Mouse (Mus musculus) forebrain, embryonic 12.5 days (tissue): ENCODE results near the gene Gria1. TPM values are rescaled to one million over a fixed set of nuclear protein-coding genes. Genes with fewer than 3 reads are reported as not detected.
A peak's percentile ranks its signal among the peaks of the same experiment; 100 is the strongest.

Experiments used
- ATAC-seq: fragments of 200-750 bp; cut with Nextera tagmentation; 2 replicates; pipeline ENCODE4 v1.8.0; 2017; ENCODE audit warnings: moderate TSS enrichment; ENCODE audit not compliant: low FRiP score
- H3K27ac ChIP-seq: fragments of 300-500 bp; sonication (generic); 2 replicates; pipeline ENCODE4 v1.5.1; 2016; ENCODE audit warnings: mild to moderate bottlenecking
- H3K27me3 ChIP-seq: fragments of 300-500 bp; sonication (generic); 2 replicates; pipeline ENCODE4 v1.6.1; 2016; ENCODE audit warnings: mild to moderate bottlenecking
- H3K36me3 ChIP-seq: fragments of 300-500 bp; sonication (generic); replicated peaks from 2 replicates; pipeline ENCODE4 v1.6.1; 2016; ENCODE audit warnings: mild to moderate bottlenecking
- H3K4me1 ChIP-seq: fragments of 300-500 bp; sonication (generic); 2 replicates; pipeline ENCODE4 v1.6.1; 2016
- H3K4me2 ChIP-seq: fragments of 300-500 bp; sonication (generic); 2 replicates; pipeline ENCODE4 v1.6.1; 2016; ENCODE audit warnings: mild to moderate bottlenecking, moderate library complexity
- H3K4me3 ChIP-seq: fragments of 300-500 bp; sonication (generic); replicated peaks from 2 replicates; pipeline ENCODE4 v1.5.1; 2016; ENCODE audit warnings: mild to moderate bottlenecking
- H3K9ac ChIP-seq: fragments of 300-500 bp; sonication (generic); 2 replicates; pipeline ENCODE4 v1.6.1; 2016; ENCODE audit warnings: mild to moderate bottlenecking
- H3K9me3 ChIP-seq: fragments of 300-500 bp; sonication (generic); 2 replicates; pipeline ENCODE4 v1.6.1; 2016
- WGBS: fragments of 180-500 bp; shearing (Covaris S2); methylation state at CpG from one replicate; pipeline ENCODE4 v1.1.7; 2016; 5-methylcytosine and 5-hydroxymethylcytosine counted together
- polyA plus RNA-seq: library from polyadenylated mRNA; unstranded; fragments of >200 nt; fragmentation: Nextera tagmentation; extraction: Ambion mirVana; gene quantifications from 2 replicates; pipeline ENCODE4 v1.2.1, GENCODE M21; 2016

The Gria1 gene
- polyA plus RNA-seq, 1 experiment from 2014 or later: 9.6 TPM

- H3K4me1 ChIP-seq: peaks cover 19% of the 10 kb centered on the region
- H3K4me3 ChIP-seq: peak overlapping the region; percentile 36
- H3K27me3 ChIP-seq: peaks cover 29% of the 10 kb centered on the region
- H3K36me3 ChIP-seq: no peaks in the 10 kb centered on the region
- H3K9me3 ChIP-seq: no peaks in the 10 kb centered on the region
- H3K4me2 ChIP-seq: peak overlapping the region; percentile 49
- no peak for ATAC-seq
- H3K9ac ChIP-seq: no peak overlapping the region
- 76% methylated on average over 9 of the region's 9 CpGs for WGBS
- no peak overlapping the region for H3K27ac ChIP-seq
Measured at GRCm38 (mm10) chr11:57013464-57014190, 2.4 kb downstream of the Gria1 start.

- no peak overlapping the region for H3K27ac ChIP-seq
- no peak overlapping the region for H3K4me3 ChIP-seq
- no peak overlapping the region for H3K9ac ChIP-seq
- peaks cover 29% of the 10 kb centered on the region for H3K27me3 ChIP-seq
- H3K9me3 ChIP-seq: no peaks in the 10 kb centered on the region
- no peak overlapping the region for H3K4me2 ChIP-seq
- H3K4me1 ChIP-seq: peaks cover 19% of the 10 kb centered on the region
- ATAC-seq: no peak
- 76% methylated on average over 6 of the region's 6 CpGs for WGBS
- no peaks in the 10 kb centered on the region for H3K36me3 ChIP-seq
Measured at GRCm38 (mm10) chr11:57014396-57014795, 3.2 kb downstream of the Gria1 start.

- H3K4me2 ChIP-seq: no peak overlapping the region
- no peaks in the 10 kb centered on the region for H3K9me3 ChIP-seq
- WGBS: 75% methylated on average over 4 of the region's 4 CpGs
Measured at GRCm38 (mm10) chr11:57018536-57018935, 7.3 kb downstream of the Gria1 start.

DNA sequence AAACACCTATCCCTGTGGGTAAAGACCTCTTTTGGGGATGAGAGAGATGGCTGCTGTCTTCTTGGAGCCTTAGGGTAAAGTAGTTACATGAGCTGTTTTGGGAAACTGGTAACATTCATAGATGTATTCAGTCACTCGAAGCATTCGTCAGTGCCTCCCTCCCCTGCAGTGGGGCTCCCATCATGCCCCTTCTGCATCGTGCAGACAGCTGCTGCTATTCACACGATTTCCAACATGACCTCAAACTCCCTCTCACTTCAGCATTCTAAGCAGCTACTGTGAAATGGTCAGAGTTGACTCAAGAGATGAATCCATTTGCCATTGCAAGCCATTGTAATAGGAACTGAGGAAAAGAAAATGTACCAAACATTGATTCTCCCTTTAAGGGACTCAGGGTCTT lies 11.2 kb downstream of the Gria1 start:
- 68% methylated on average over 4 of the region's 4 CpGs for WGBS
- Histone ChIP-seq H3K4me3 (no peak overlapping the region), H3K9me3 (no peaks in the 10 kb centered on the region), H3K36me3 (no peaks in the 10 kb centered on the region), H3K4me1 (no peaks in the 10 kb centered on the region), H3K27ac (no peak overlapping the region), H3K27me3 (peaks cover 6% of the 10 kb centered on the region), H3K4me2 (no peak overlapping the region), H3K9ac (no peak overlapping the region)
- ATAC-seq: no peak

More at GRCm38 (mm10) chr11:57018536-57018935, 7.3 kb downstream of the Gria1 start:
- H3K9ac ChIP-seq: no peak overlapping the region
- H3K4me1 ChIP-seq: 0 out of 2 replicates have a peak, but pooled peaks cover under 1% of the 10 kb centered on the region
- no peaks in the 10 kb centered on the region for H3K36me3 ChIP-seq
- no peak for ATAC-seq
- H3K27ac ChIP-seq: no peak overlapping the region
- peaks cover 7% of the 10 kb centered on the region; the same call in 1 of the 2 replicates for H3K27me3 ChIP-seq
- H3K4me3 ChIP-seq: no peak overlapping the region

DNA sequence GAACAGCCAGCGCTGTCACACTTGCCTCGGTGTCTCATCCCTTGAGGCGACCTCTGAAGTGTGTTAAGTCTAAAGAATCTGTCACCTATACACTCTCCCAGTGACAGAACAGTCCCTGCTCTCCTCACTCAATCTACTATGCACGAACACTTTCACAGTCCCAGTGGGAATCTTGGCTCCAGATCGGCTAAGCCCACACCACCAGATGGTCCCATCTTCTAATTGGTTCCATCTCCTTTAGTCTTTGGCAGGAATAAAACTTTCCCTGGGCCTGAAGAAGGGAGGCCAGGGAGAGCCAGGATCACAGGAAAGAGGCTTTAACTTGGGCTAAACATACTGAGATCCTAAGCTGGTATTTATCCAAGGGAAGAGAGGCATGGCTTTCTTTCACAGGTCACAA lies 19.3 kb downstream of the Gria1 start:
- WGBS: 75% methylated on average over 5 of the region's 5 CpGs
- no peak for ATAC-seq

GRCm38 (mm10) chr11:57038807-57039206 lies 27.6 kb downstream of the Gria1 start:
- H3K4me2 ChIP-seq: no peak overlapping the region
- no peak overlapping the region for H3K9ac ChIP-seq
- H3K9me3 ChIP-seq: no peaks in the 10 kb centered on the region
- H3K27ac ChIP-seq: no peak overlapping the region
- WGBS: 59% methylated on average over 7 of the region's 7 CpGs
- no peak for ATAC-seq
- H3K4me3 ChIP-seq: no peak overlapping the region
- H3K27me3 ChIP-seq: no peaks in the 10 kb centered on the region
- H3K36me3 ChIP-seq: no peaks in the 10 kb centered on the region
- H3K4me1 ChIP-seq: no peaks in the 10 kb centered on the region

More for the DNA sequence above, 19.3 kb downstream of the Gria1 start:
- H3K9ac ChIP-seq: no peak overlapping the region
- no peak overlapping the region for H3K4me3 ChIP-seq
- H3K27me3 ChIP-seq: peaks cover 6% of the 10 kb centered on the region; the same call in 1 of the 2 replicates
- no peaks in the 10 kb centered on the region for H3K36me3 ChIP-seq
- H3K27ac ChIP-seq: no peak overlapping the region
- no peaks in the 10 kb centered on the region for H3K9me3 ChIP-seq
- H3K4me2 ChIP-seq: no peak overlapping the region
- H3K4me1 ChIP-seq: no peaks in the 10 kb centered on the region

DNA sequence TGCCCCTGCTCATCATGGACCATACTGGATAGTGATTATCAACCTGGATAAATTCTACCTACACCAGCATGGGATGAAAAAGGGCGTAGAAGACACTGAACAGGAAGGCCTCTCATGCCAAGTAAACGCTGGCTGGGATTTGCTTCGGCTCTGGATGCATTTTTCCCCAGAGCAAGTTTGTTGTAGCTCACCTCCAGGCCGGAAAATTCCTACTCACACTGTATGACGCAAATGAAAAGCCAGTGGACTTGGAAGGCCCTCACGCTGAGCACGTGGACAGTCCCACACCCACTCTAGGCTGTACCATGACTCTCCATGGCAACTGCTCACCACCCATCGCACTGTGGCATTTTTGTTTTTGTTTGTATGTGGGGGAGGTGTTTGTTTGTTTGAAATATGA lies 28.1 kb downstream of the Gria1 start:
- ATAC-seq: no peak
- Histone ChIP-seq H3K4me1 (no peaks in the 10 kb centered on the region), H3K27me3 (no peaks in the 10 kb centered on the region), H3K4me2 (no peak overlapping the region), H3K27ac (no peak overlapping the region), H3K4me3 (no peak overlapping the region), H3K9me3 (no peaks in the 10 kb centered on the region), H3K9ac (no peak overlapping the region), H3K36me3 (no peaks in the 10 kb centered on the region)
- WGBS: 89% methylated on average over 8 of the region's 8 CpGs

GRCm38 (mm10) chr11:57042057-57042456 lies 30.9 kb downstream of the Gria1 start:
- no peak for ATAC-seq
- Histone ChIP-seq H3K27me3 (no peaks in the 10 kb centered on the region), H3K4me2 (no peak overlapping the region), H3K27ac (no peak overlapping the region), H3K9ac (no peak overlapping the region), H3K36me3 (no peaks in the 10 kb centered on the region), H3K9me3 (no peaks in the 10 kb centered on the region), H3K4me1 (no peaks in the 10 kb centered on the region; the same call in 1 of the 2 replicates), H3K4me3 (no peak overlapping the region)
- WGBS: 89% methylated on average over 3 of the region's 3 CpGs

DNA sequence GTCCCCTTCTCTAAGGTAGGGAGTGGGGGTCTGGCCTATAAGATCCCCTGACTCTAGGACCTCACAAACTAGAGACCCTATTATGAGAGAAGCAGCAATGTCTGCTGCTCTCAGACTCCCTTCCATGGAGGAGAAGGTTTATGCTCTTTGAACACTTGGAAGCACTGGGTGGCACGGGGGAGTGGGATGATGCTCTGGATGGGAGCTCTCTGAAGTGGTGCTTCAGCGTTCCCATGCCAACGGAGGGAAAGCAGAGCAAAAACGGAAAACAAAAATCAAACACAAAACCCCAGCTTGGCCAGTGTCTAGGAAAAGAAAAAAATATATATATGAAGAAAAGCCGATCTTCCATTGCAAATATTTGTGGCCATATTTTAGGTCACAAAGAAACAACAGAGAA lies 33.0 kb downstream of the Gria1 start:
- H3K27ac ChIP-seq: no peak overlapping the region
- no peaks in the 10 kb centered on the region for H3K9me3 ChIP-seq
- no peaks in the 10 kb centered on the region for H3K27me3 ChIP-seq
- no peaks in the 10 kb centered on the region for H3K36me3 ChIP-seq
- ATAC-seq: no peak
- no peaks in the 10 kb centered on the region; the same call in 1 of the 2 replicates for H3K4me1 ChIP-seq
- no peak overlapping the region for H3K4me3 ChIP-seq
- H3K9ac ChIP-seq: no peak overlapping the region
- H3K4me2 ChIP-seq: no peak overlapping the region
- WGBS: 68% methylated on average over 5 of the region's 5 CpGs

GRCm38 (mm10) chr11:57051666-57052562 lies 40.7 kb downstream of the Gria1 start:
- WGBS: 84% methylated on average over 6 of the region's 6 CpGs
- Histone ChIP-seq H3K27ac (no peak overlapping the region), H3K9ac (no peak overlapping the region), H3K4me1 (no peaks in the 10 kb centered on the region), H3K27me3 (no peaks in the 10 kb centered on the region), H3K4me2 (no peak overlapping the region), H3K9me3 (no peaks in the 10 kb centered on the region), H3K36me3 (no peaks in the 10 kb centered on the region), H3K4me3 (no peak overlapping the region)
- no peak for ATAC-seq

DNA sequence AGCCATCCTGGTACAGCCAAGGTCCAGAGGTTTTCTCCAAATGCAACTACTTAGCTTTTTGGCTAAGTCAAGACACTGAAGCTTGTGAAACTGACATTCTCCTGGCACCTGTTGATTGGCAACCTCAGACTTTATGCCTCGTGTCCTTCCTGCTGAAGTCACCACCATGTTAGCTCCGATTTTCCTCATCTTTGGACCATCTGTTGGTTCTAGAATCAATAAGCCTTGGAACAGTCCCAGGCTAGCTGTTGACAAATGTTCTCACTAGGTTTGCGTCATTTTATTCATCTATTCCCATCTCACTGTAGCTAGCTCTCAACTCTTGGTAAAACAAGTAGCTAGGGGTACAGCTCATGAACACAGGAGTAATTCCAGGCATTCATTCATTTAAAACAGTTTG lies 51.3 kb downstream of the Gria1 start:
- no peaks in the 10 kb centered on the region for H3K4me1 ChIP-seq
- H3K9ac ChIP-seq: no peak overlapping the region
- no peaks in the 10 kb centered on the region for H3K36me3 ChIP-seq
- no peaks in the 10 kb centered on the region for H3K27me3 ChIP-seq
- H3K27ac ChIP-seq: no peak overlapping the region
- WGBS: 89% methylated on average over 3 of the region's 3 CpGs
- no peaks in the 10 kb centered on the region for H3K9me3 ChIP-seq
- no peak overlapping the region for H3K4me2 ChIP-seq
- no peak overlapping the region for H3K4me3 ChIP-seq
- ATAC-seq: no peak

GRCm38 (mm10) chr11:57070196-57070901 lies 59.2 kb downstream of the Gria1 start:
- Histone ChIP-seq H3K27ac (peak overlapping the region; percentile 36; the same call in 1 of the 2 replicates), H3K4me2 (no peak overlapping the region), H3K4me3 (no peak overlapping the region), H3K27me3 (no peaks in the 10 kb centered on the region), H3K9ac (no peak overlapping the region), H3K4me1 (peaks cover 13% of the 10 kb centered on the region; the same call in 1 of the 2 replicates), H3K36me3 (no peaks in the 10 kb centered on the region), H3K9me3 (no peaks in the 10 kb centered on the region)
- 69% methylated on average over 8 of the region's 8 CpGs for WGBS
- ATAC-seq: 0 out of 2 replicates have a peak, but pooled peaks have one; percentile 33
